Mouse (Mus musculus) myocyte (in vitro differentiated cells): ENCODE measurements around the gene Ptpn1.

Experiments used
- CEBPB ChIP-seq: IDR thresholded peaks from 2 replicates; pipeline ENCODE4 v1.6.1; 2011; ENCODE audit warnings: mild to moderate bottlenecking, moderate library complexity; ENCODE audit not compliant: poor library complexity, insufficient read depth, severe bottlenecking
- MAX ChIP-seq: IDR thresholded peaks from one replicate; pipeline ENCODE4 v1.6.1; 2011; ENCODE audit warnings: low read depth, mild to moderate bottlenecking, control low read depth
- MYOD1 ChIP-seq, 3 experiments: IDR thresholded peaks; one replicate each; pipeline ENCODE4 v1.6.1; 2011; ENCODE audit warnings: control low read depth in 2 of 3, low read depth in 2 of 3, mild to moderate bottlenecking in 2 of 3, moderate library complexity in 1 of 3; ENCODE audit not compliant: insufficient read length in 2 of 3, control insufficient read depth in 1 of 3
- MYOG ChIP-seq, 3 experiments: IDR thresholded peaks; one replicate each; pipeline ENCODE4 v1.6.1; 2011; ENCODE audit warnings: control low read depth in 2 of 3, low read depth in 2 of 3, mild to moderate bottlenecking in 2 of 3; ENCODE audit not compliant: insufficient read length in 2 of 3, control insufficient read depth in 1 of 3, insufficient read depth in 1 of 3
- POLR2A ChIP-seq: IDR thresholded peaks from one replicate; pipeline ENCODE4 v1.6.1; 2011; ENCODE audit warnings: low read depth, mild to moderate bottlenecking, control low read depth, moderate library complexity; ENCODE audit not compliant: insufficient read length
- POLR2AphosphoS2 ChIP-seq: IDR thresholded peaks from one replicate; pipeline ENCODE4 v1.6.1; 2011; ENCODE audit warnings: low read depth, control low read depth; ENCODE audit not compliant: insufficient read length
- REST ChIP-seq: IDR thresholded peaks from one replicate; pipeline ENCODE4 v1.6.1; 2011; ENCODE audit warnings: mild to moderate bottlenecking, control low read depth, moderate library complexity; ENCODE audit not compliant: insufficient read depth, insufficient read length
- SRF ChIP-seq: IDR thresholded peaks from one replicate; pipeline ENCODE4 v1.6.1; 2011; ENCODE audit warnings: low read depth; ENCODE audit not compliant: control insufficient read depth, insufficient read length
- TCF12 ChIP-seq: IDR thresholded peaks from one replicate; pipeline ENCODE4 v1.6.1; 2011; ENCODE audit warnings: mild to moderate bottlenecking, control low read depth; ENCODE audit not compliant: poor library complexity, insufficient read depth, severe bottlenecking
- TCF3 ChIP-seq: IDR thresholded peaks from one replicate; pipeline ENCODE4 v1.6.1; 2011; ENCODE audit warnings: low read depth, control low read depth; ENCODE audit not compliant: insufficient read length
- USF1 ChIP-seq: IDR thresholded peaks from one replicate; pipeline ENCODE4 v1.6.1; 2011; ENCODE audit warnings: low read depth, mild to moderate bottlenecking, control low read depth, moderate library complexity

GRCm38 (mm10) chr2:167942199-167942925, 10.5 kb downstream of the Ptpn1 start:
- TF ChIP-seq POLR2A (no peak), CEBPB (no peak), POLR2AphosphoS2 (no peak), USF1 (no peak), TCF3 (no peak), MYOD1 (IDR thresholded peaks at IDR 0.05; ENCODE audit: control insufficient read depth in 1 of 3, insufficient read length in 2 of 3, low read depth in 2 of 3) (peak in 1 of 3 experiments; percentile 35), TCF12 (no peak), MAX (no peak), REST (peak; percentile 41), MYOG (IDR thresholded peaks at IDR 0.05; ENCODE audit: control insufficient read depth in 1 of 3, insufficient read depth in 1 of 3, insufficient read length in 2 of 3, low read depth in 2 of 3) (peak in 1 of 3 experiments; percentile 48), SRF (no peak)
